20 mouse cellular contexts compared by ENCODE assay signal in genomic region chr19:35126594-35127051, GRCm38 (mm10).
DNase-seq lines count a peak whose midpoint lies in the region; ATAC-seq and TF ChIP-seq lines count a peak whose summit lies in the region.
"Had no signal": no experiment of that assay in that cellular context is flagged by ENCODE, and none has a peak within 500 bp of the region (broad histone marks: within the 10 kb centered on the region; RNA-seq: fewer than 3 reads in every experiment).

No protein-coding gene starts in this region.

- WGBS in liver, embryonic 16.5 days (ENCODE audit: insufficient replicate concordance): 34% methylated on average over 12 of the region's 12 CpGs
- WGBS in liver, embryonic 11.5 days: 75% methylated on average over 12 of the region's 12 CpGs

- dilution Hi-C loops in CH12.LX (cut with MboI; ENCODE audit: extremely low pct_ligation_motif_present, extremely low pct_unique_long_range_greater_than_20kb, low sequenced_read_pairs): no loop called here

- no peaks in the 10 kb centered on the region for H3K4me1 ChIP-seq in liver, embryonic 16.5 days (ENCODE audit: control insufficient read depth, low read depth, low read length)
- no peaks in the 10 kb centered on the region for H3K4me1 ChIP-seq in liver, embryonic 11.5 days (replicated peaks; ENCODE audit: control insufficient read depth, insufficient read depth, low read length)
- peaks cover 0 to 12% of the 10 kb centered on the region in 2 experiments; a peak in 2 of 4 replicates for H3K4me1 ChIP-seq in CH12.LX (ENCODE audit: control insufficient read depth in 1 of 2, insufficient read depth in 2 of 2)
- H3K4me1 ChIP-seq: forebrain, embryonic 13.5 days; heart, embryonic 13.5 days; hindbrain, embryonic 10.5 days; intestine, embryonic 15.5 days; limb, embryonic 12.5 days; lung, embryonic 15.5 days had no signal

- no peaks in the 10 kb centered on the region for H3K9me3 ChIP-seq in liver, embryonic 16.5 days (replicated peaks; ENCODE audit: control insufficient read depth, low read length)
- H3K9me3 ChIP-seq in liver, embryonic 11.5 days (ENCODE audit: control insufficient read depth, low read length): no peaks in the 10 kb centered on the region
- H3K9me3 ChIP-seq in CH12.LX (replicated peaks; ENCODE audit: low read length): no peaks in the 10 kb centered on the region
- H3K9me3 ChIP-seq: forebrain, embryonic 13.5 days; heart, embryonic 13.5 days; hindbrain, embryonic 10.5 days; intestine, embryonic 15.5 days; limb, embryonic 12.5 days; lung, embryonic 15.5 days had no signal

- TF ChIP-seq CTCF in CH12.LX (conservative IDR thresholded peaks at IDR 0.05 in 1 of 2, IDR thresholded peaks at IDR 0.05 in 1 of 2; ENCODE audit: low read depth in 2 of 2, low read length in 2 of 2): no peak

- no peak for TF ChIP-seq EP300 in CH12.LX (IDR thresholded peaks at IDR 0.05; ENCODE audit: low read length)

- no peak overlapping the region for H3K9ac ChIP-seq in liver, embryonic 16.5 days (ENCODE audit: low read depth, low read length)
- H3K9ac ChIP-seq in liver, embryonic 11.5 days (ENCODE audit: low read depth, low read length): no peak overlapping the region
- peak overlapping the region; percentile 44; the same call in 1 of the 2 replicates for H3K9ac ChIP-seq in CH12.LX (ENCODE audit: insufficient read depth, low read depth)
- H3K9ac ChIP-seq: forebrain, embryonic 13.5 days; heart, embryonic 13.5 days; intestine, embryonic 15.5 days; limb, embryonic 12.5 days; lung, embryonic 15.5 days had no signal

- H3K4me2 ChIP-seq in liver, embryonic 16.5 days (ENCODE audit: low read depth, low read length): 0 out of 2 replicates have a peak overlapping the region, but pooled peaks have one; percentile 0
- H3K4me2 ChIP-seq in liver, embryonic 11.5 days: no peak overlapping the region
- peak overlapping the region; percentile 97 for H3K4me2 ChIP-seq in CH12.LX (ENCODE audit: insufficient read depth, low read depth, poor library complexity, severe bottlenecking)
- H3K4me2 ChIP-seq: forebrain, embryonic 13.5 days; heart, embryonic 13.5 days; intestine, embryonic 15.5 days; limb, embryonic 12.5 days; lung, embryonic 15.5 days; midbrain, embryonic 11.5 days had no signal

- no peak overlapping the region for H3K4me3 ChIP-seq in liver, embryonic 16.5 days (ENCODE audit: low read depth, low read length)
- H3K4me3 ChIP-seq in liver, embryonic 11.5 days (ENCODE audit: low read depth, low read length): no peak overlapping the region
- peak overlapping the region; percentile 26 to 36 (median 33) for H3K4me3 ChIP-seq in CH12.LX (replicated peaks in 1 of 3; ENCODE audit: low read depth in 2 of 3, low read length in 2 of 3, poor library complexity in 1 of 3)
- H3K4me3 ChIP-seq: forebrain, embryonic 13.5 days; heart, embryonic 13.5 days; hindbrain, embryonic 10.5 days; intestine, embryonic 15.5 days; limb, embryonic 12.5 days; lung, embryonic 15.5 days had no signal

- DNase-seq in liver, embryonic 11.5 days (ENCODE audit: low spot score): no peak
- DNase-seq in CH12.LX (ENCODE audit: extremely low read depth): peak; percentile 33
- DNase-seq in naive thymus-derived CD4-positive, alpha-beta T cell, adult 2 months (ENCODE audit: low read depth): peak; percentile 43
- no peak for DNase-seq in urinary bladder, postnatal 14 days (ENCODE audit: low spot score)
- DNase-seq in kidney, postnatal 36 days: no peak
- DNase-seq: cerebellum, postnatal 36 days; gastrocnemius, postnatal 10 days; kidney, postnatal 4 days; right cerebral cortex, postnatal 25 days; thymus, postnatal 36 days had no signal

- TF ChIP-seq RAD21 in CH12.LX (IDR thresholded peaks at IDR 0.05; ENCODE audit: low read depth, low read length): no peak

- H3K27me3 ChIP-seq in liver, embryonic 16.5 days (ENCODE audit: control insufficient read depth, insufficient read depth, low read depth, low read length): no peaks in the 10 kb centered on the region
- H3K27me3 ChIP-seq in liver, embryonic 11.5 days (replicated peaks; ENCODE audit: control insufficient read depth, insufficient read depth, low read length): no peaks in the 10 kb centered on the region
- no peaks in the 10 kb centered on the region for H3K27me3 ChIP-seq in CH12.LX (replicated peaks)
- H3K27me3 ChIP-seq: forebrain, embryonic 13.5 days; heart, embryonic 13.5 days; intestine, embryonic 15.5 days; limb, embryonic 12.5 days; lung, embryonic 15.5 days had no signal

- no peak for TF ChIP-seq POLR2A in CH12.LX (IDR thresholded peaks at IDR 0.05; ENCODE audit: low read depth, low read length)

- in situ Hi-C loops in CH12.LX (cut with MboI; ENCODE audit: low pct_ligation_motif_present, low pct_unique_long_range_greater_than_20kb, low sequenced_read_pairs): loop anchor here (25.0 kb wide), 1 partner anchor 961 kb away; the partner anchor contains the start of gene Rpp30

- no peaks in the 10 kb centered on the region for H3K79me2 ChIP-seq in CH12.LX (replicated peaks; ENCODE audit: control insufficient read depth, extremely low read depth, insufficient read depth, poor library complexity, severe bottlenecking)

- no peak overlapping the region for H3K27ac ChIP-seq in liver, embryonic 16.5 days (ENCODE audit: low read length)
- no peak overlapping the region for H3K27ac ChIP-seq in liver, embryonic 11.5 days (ENCODE audit: low read depth, low read length)
- no peak overlapping the region for H3K27ac ChIP-seq in CH12.LX (ENCODE audit: insufficient read depth, low read depth)
- H3K27ac ChIP-seq: forebrain, embryonic 13.5 days; heart, embryonic 13.5 days; hindbrain, embryonic 10.5 days; intestine, embryonic 15.5 days; limb, embryonic 12.5 days; lung, embryonic 15.5 days had no signal

- ATAC-seq in liver, embryonic 16.5 days (ENCODE audit: low read depth): no peak
- no peak for ATAC-seq in liver, embryonic 11.5 days (replicated peaks; ENCODE audit: low FRiP score)
- peak; percentile 38; the same call in 1 of the 2 replicates for ATAC-seq in granulocyte monocyte progenitor cell, adult 5-6 weeks (replicated peaks; ENCODE audit: poor library complexity, severe bottlenecking)
- no peak for ATAC-seq in erythroblast, adult 5-6 weeks (replicated peaks; ENCODE audit: low FRiP score, poor library complexity, severe bottlenecking)
- ATAC-seq: forebrain, embryonic 13.5 days; intestine, embryonic 15.5 days had no signal

- H3K36me3 ChIP-seq in liver, embryonic 16.5 days (ENCODE audit: control insufficient read depth, insufficient read depth): no peaks in the 10 kb centered on the region
- no peaks in the 10 kb centered on the region for H3K36me3 ChIP-seq in liver, embryonic 11.5 days (ENCODE audit: control insufficient read depth, insufficient read depth, low read length)
- H3K36me3 ChIP-seq in CH12.LX (replicated peaks in 1 of 2; ENCODE audit: control insufficient read depth in 1 of 2, insufficient read depth in 1 of 2, low read length in 1 of 2): no peaks in the 10 kb centered on the region
- H3K36me3 ChIP-seq: heart, embryonic 13.5 days; hindbrain, embryonic 10.5 days; intestine, embryonic 15.5 days; limb, embryonic 12.5 days; lung, embryonic 15.5 days had no signal

TF ChIP-seq in CH12.LX, 34 proteins besides CTCF, POLR2A, EP300 and RAD21:
- peak; percentile 51; the same call in 1 of the 2 replicates for TF ChIP-seq MXI1 (IDR thresholded peaks at IDR 0.05; ENCODE audit: low read depth, low read length)
- no peak for TF ChIP-seq JUND (conservative IDR thresholded peaks at IDR 0.05; ENCODE audit: low read depth, low read length)

Comparison
In these comparisons a context has a peak if more than half of its experiments do, and no peak if none do; other contexts are left out.
1. H3K4me3 ChIP-seq: peak in CH12.LX (3 of 3); none in liver, embryonic 16.5 days (single experiment) and liver, embryonic 11.5 days (single experiment).
2. DNase-seq: peak in CH12.LX (single experiment) and naive thymus-derived CD4-positive, alpha-beta T cell, adult 2 months (single experiment); none in liver, embryonic 11.5 days (single experiment), urinary bladder, postnatal 14 days (single experiment) and kidney, postnatal 36 days (0 of 2).